Mouse (Mus musculus): Measurements from ENCODE around the gene Rabep2.
"Not testable (repeated sequence)": the region's sequence is repeated elsewhere in the genome, so short reads cannot be mapped to it uniquely, and the experiment has no call there.

Rabep2 gene

GRCm38 (mm10) chr7:126428631-126429502 lies at the start of gene Rabep2:
Gene Rabep2 (plus strand): TSS chr7:126428759.
- DNase-seq (ENCODE audit: low read depth): peak; percentile 94

GRCm38 (mm10) chr7:126383565-126383964 lies 45.0 kb upstream of the Rabep2 start:
- no peak for DNase-seq (ENCODE audit: low read depth)

GRCm38 (mm10) chr7:126388185-126388584 lies 40.4 kb upstream of the Rabep2 start:
- no peak for DNase-seq (ENCODE audit: low read depth)

- DNase-seq (ENCODE audit: low read depth): not testable (repeated sequence)
Measured at GRCm38 (mm10) chr7:126392086-126392884, 36.3 kb upstream of the Rabep2 start.

- peak; percentile 97 for DNase-seq (ENCODE audit: low read depth)
Measured at GRCm38 (mm10) chr7:126396298-126397119, 32.0 kb upstream of the Rabep2 start, which contains the start of gene Nfatc2ip. Gene Nfatc2ip (minus strand): TSS chr7:126396737.

- DNase-seq (ENCODE audit: low read depth): no peak
Measured at GRCm38 (mm10) chr7:126397221-126397620, 31.3 kb upstream of the Rabep2 start.

- DNase-seq (ENCODE audit: low read depth): no peak
Measured at GRCm38 (mm10) chr7:126397822-126398221, 30.7 kb upstream of the Rabep2 start.

- peak; percentile 86 for DNase-seq (ENCODE audit: low read depth)
Measured at GRCm38 (mm10) chr7:126399548-126399947, 29.0 kb upstream of the Rabep2 start.

GRCm38 (mm10) chr7:126402518-126402917 lies 26.0 kb upstream of the Rabep2 start:
- not testable (repeated sequence) for DNase-seq (ENCODE audit: low read depth)

GRCm38 (mm10) chr7:126408686-126409085 lies 19.9 kb upstream of the Rabep2 start:
- peak; percentile 41 for DNase-seq (ENCODE audit: low read depth)

- no peak for DNase-seq (ENCODE audit: low read depth)
Measured at GRCm38 (mm10) chr7:126411061-126411460, 17.5 kb upstream of the Rabep2 start.

GRCm38 (mm10) chr7:126414725-126415124 lies 13.8 kb upstream of the Rabep2 start, which contains the start of gene Cd19:
Gene Cd19 (minus strand): TSS chr7:126414889.
- DNase-seq (ENCODE audit: low read depth): no peak

GRCm38 (mm10) chr7:126416615-126417014 lies 11.9 kb upstream of the Rabep2 start:
- DNase-seq (ENCODE audit: low read depth): no peak

- no peak for DNase-seq (ENCODE audit: low read depth)
Measured at GRCm38 (mm10) chr7:126417045-126417444, 11.5 kb upstream of the Rabep2 start.

- DNase-seq (ENCODE audit: low read depth): no peak
Measured at GRCm38 (mm10) chr7:126417606-126418005, 11.0 kb upstream of the Rabep2 start.

GRCm38 (mm10) chr7:126418496-126418895 lies 10.1 kb upstream of the Rabep2 start:
- peak; percentile 65 for DNase-seq (ENCODE audit: low read depth)

- peak; percentile 45 for DNase-seq (ENCODE audit: low read depth)
Measured at GRCm38 (mm10) chr7:126421756-126422155, 6.8 kb upstream of the Rabep2 start.

- DNase-seq (ENCODE audit: low read depth): no peak
Measured at GRCm38 (mm10) chr7:126424161-126424560, 4.4 kb upstream of the Rabep2 start.

GRCm38 (mm10) chr7:126427323-126427860 lies 1.2 kb upstream of the Rabep2 start:
- no peak for DNase-seq (ENCODE audit: low read depth)

- DNase-seq (ENCODE audit: low read depth): no peak
Measured at GRCm38 (mm10) chr7:126428154-126428553, 405 bp upstream of the Rabep2 start.

- DNase-seq (ENCODE audit: low read depth): no peak
Measured at GRCm38 (mm10) chr7:126429503-126429898, 942 bp downstream of the Rabep2 start.

- no peak for DNase-seq (ENCODE audit: low read depth)
Measured at GRCm38 (mm10) chr7:126430167-126430566, 1.6 kb downstream of the Rabep2 start.

Data from NIH3T3 (cell line).